Mouse (Mus musculus): ENCODE results near the gene Snrnp35.

Gene Snrnp35

DNA sequence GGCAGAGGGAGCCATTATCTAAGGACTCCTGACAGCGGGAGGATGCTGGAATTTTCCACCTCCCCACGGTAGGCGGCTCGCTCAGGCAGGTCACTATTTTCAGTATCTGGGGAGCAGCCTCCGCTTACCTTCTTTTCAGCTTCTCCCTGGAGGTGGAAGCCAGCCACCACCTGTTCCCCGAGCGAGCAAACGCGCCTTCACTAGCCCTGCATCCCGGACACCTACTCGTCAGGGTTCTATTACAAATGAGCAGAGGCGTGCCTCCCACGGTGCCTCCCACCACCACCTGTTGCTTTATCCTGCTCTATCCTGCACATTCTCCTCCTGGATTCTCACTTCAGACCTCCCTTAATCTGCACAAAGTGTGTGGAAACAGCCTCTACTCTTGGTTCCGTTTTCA, 20.8 kb downstream of the Snrnp35 start:
- no peak for DNase-seq

- no peak for DNase-seq
Measured at GRCm38 (mm10) chr5:124505235-124505634, 22.3 kb downstream of the Snrnp35 start.

DNA sequence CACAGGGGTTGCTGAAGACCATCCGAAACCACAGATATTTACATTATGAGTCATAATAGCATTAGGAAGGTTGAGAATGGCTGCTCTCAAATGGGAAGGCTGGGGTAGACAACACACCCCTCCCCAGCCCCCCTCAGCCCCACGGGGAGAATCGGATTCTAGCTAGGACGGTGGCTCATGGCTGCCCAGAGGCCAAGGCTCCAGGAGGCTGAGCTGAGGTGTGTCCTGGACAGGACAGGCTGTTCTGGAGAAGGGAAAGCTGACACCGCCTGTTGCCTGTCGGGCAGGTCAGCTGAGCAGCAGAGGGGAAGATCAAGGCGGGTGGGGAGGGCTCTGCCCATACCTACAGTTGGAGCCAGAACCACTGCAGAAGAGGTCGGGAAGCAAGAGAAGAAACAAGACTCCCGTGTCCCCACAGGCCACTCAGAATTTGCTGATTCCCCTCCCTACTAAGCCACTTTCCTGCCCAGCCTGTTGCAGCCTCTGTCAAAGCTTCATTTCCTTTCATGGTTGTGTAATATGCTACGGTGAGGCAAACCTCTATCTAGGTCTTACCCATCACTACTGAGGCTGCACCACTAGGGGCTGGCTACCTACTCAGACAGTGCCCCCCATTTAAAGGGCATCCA, 23.9 kb downstream of the Snrnp35 start:
- DNase-seq: no peak

- DNase-seq: no peak
Measured at GRCm38 (mm10) chr5:124509200-124509599, 26.3 kb downstream of the Snrnp35 start.

- peak; percentile 89 for DNase-seq
Measured at GRCm38 (mm10) chr5:124509742-124510237, 26.9 kb downstream of the Snrnp35 start.

GRCm38 (mm10) chr5:124510536-124511050, 27.7 kb downstream of the Snrnp35 start:
- DNase-seq: no peak

DNA sequence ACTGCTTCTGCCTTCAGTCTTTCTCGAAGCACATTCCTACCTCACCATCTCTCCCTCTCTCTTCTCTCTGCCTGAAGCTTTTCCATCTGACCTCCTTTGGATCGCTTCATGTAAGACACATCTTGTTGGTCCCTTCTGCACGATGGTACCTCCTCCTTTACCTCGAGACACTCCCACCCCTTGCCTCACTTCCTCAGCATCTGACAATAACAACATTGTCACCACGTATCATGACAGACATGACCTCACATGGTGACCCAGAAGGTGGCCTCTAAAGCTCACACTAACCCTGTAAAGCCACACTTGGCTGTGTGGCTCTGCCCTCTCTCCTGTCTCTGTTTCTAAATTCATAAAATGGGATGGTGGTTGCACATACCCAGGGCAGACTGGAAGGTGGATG, 32.9 kb downstream of the Snrnp35 start:
- DNase-seq: no peak

- no peak for DNase-seq
Measured at GRCm38 (mm10) chr5:124518648-124519047, 35.7 kb downstream of the Snrnp35 start.

DNA sequence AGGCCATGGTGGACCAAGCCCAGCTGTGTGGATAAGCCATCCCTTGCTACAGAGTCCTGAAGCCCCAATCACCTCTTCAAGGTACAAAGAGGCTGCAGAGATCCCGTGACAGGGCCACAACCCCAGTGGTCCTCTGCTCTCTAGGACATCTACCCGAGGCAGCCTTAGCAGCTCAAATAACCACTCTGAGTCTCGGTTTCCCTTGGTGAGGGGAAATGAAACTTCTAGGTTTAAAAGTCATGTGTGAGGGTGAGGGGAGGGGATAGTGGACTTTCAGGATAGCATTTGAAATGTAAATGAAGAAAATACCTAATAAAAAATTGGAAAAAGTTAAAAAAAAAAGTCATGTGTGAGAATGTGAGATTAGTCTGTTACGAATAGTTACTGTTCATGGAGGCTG, 38.7 kb downstream of the Snrnp35 start:
- DNase-seq: no peak

DNA sequence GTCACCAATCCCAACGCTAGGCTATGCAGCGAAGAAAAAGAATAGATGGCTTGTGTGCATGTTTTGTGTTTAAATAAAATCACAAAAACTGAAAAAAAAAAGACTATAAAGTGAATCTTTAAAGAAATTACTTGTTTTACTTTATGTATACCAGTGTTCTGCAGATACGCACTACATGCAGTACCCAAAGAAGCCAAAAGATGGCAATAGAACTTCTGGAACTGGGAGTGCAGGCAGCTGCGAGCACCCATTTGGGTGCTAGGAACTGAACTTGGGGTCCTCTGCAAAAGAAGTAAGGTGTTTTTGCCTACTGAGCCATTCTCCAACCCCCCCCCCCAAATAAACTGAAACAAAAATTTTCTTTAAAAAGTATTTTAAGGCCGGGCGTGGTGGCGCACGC, 40.1 kb downstream of the Snrnp35 start:
- no peak for DNase-seq

- no peak for DNase-seq
Measured at GRCm38 (mm10) chr5:124524943-124525342, 42.0 kb downstream of the Snrnp35 start.

- no peak for DNase-seq
Measured at GRCm38 (mm10) chr5:124528351-124528750, 45.4 kb downstream of the Snrnp35 start.

GRCm38 (mm10) chr5:124528791-124529190, 45.9 kb downstream of the Snrnp35 start:
- peak; percentile 28 for DNase-seq

GRCm38 (mm10) chr5:124529191-124529651, 46.3 kb downstream of the Snrnp35 start:
- DNase-seq: peak; percentile 42

DNA sequence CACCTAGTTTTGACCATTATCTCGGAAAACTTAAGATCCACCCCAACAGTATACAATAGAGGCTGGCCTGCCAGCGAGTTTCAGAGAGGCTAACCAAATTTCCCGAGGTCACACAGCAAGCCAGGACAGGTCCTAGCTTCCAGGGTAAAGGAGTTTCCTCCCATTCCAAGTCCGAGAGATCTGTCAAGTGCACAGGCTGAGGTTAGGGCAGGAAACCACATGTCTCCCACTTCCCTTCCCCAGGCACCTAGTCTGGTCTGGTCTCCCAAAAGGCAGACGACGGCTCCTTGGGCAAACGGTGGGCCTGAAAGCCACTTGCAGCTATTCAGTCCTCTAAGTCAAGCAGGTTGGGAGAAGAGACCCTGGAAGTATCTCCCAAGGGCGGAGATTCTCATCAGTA, 46.8 kb downstream of the Snrnp35 start:
- peak; percentile 23 for DNase-seq

GRCm38 (mm10) chr5:124530655-124531582, 48.0 kb downstream of the Snrnp35 start, which contains the start of gene Rilpl1:
Rilpl1 (minus strand) TSS chr5:124531391.
- DNase-seq: peak; percentile 85

- no peak for DNase-seq
Measured at GRCm38 (mm10) chr5:124531583-124531930, 48.6 kb downstream of the Snrnp35 start.

GRCm38 (mm10) chr5:124532451-124532850, 49.5 kb downstream of the Snrnp35 start:
- DNase-seq: no peak

- DNase-seq: no peak
Measured at GRCm38 (mm10) chr5:124535016-124535415, 52.1 kb downstream of the Snrnp35 start.

GRCm38 (mm10) chr5:124536776-124537175, 53.8 kb downstream of the Snrnp35 start:
- DNase-seq: peak; percentile 58

DNA sequence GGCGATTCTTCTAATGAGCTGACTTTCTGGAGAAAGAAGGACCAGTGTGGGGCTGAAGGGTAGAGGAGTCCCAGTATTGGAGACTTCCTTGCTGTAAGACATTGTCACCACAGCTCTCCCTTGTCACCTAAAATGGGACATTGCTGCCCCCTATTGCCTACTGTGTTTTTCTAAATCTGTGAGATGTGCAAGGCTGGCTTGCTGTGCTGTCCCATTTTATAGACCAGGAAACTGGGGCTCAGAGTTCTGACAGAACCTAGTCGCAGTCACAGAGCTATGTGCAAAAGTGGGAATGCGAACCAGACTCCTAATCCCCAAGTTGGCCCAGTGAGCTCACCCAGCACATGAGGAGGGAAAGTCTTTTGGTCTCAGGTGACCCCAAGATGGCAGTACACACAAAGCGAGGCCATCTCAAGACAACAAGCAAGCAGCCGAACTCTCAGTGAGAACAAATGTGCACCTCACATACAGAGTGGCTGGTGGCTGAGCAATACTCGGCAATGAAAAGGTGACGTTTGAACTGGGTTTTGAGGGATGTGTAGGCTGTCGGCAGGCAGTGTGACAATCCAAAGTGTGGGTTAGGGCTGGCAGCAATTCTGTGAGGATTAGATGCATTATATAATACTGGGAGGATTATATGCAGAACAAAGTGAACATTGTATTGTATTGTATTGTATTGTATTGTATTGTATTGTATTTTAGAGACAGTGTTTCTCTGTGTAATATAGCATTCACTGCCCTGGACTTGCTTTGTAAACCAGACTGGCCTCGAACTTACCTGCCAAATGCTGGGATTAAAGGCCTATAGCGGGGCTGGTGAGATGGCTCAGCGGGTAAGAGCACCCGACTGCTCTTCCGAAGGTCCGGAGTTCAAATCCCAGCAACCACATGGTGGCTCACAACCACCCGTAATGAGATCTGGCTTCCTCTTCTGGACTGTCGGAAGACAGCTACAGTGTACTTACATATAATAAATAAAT, 56.2 kb downstream of the Snrnp35 start:
- peak; percentile 79 for DNase-seq

- DNase-seq: no peak
Measured at GRCm38 (mm10) chr5:124539905-124540304, 57.0 kb downstream of the Snrnp35 start.
